Mouse (Mus musculus): ENCODE results near the gene Ciao1.

DNA sequence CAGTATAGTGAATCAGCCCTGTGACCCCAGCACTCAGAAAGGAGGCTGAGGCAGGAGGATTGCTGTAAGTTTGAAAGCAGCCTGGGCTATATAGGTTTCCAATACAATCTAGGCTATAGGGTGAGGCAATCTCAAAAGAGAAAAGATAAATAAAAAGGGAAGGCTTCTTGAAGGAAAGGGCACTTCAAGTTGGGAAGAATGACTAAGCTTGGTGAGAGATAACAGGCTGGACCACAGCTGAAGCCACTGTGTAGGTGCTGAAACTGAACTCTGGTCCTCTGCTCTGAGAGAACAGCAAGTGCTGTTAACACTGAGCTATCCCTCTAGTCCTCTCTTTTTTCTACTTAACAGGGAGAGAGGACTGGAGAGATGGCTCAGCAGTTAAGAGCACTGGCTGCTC lies 14.9 kb upstream of the Ciao1 start:
- TF ChIP-seq CTCF (IDR thresholded peaks at IDR 0.05; ENCODE audit: insufficient read depth, low read depth, low read length) (no peak), POLR2A (IDR thresholded peaks at IDR 0.05; ENCODE audit: insufficient read depth, low read depth, low read length) (no peak)
